Mouse (Mus musculus) gastrocnemius, postnatal 36 days (tissue): Measurements from ENCODE around the gene Lingo2. TPM values are rescaled to one million over a fixed set of nuclear protein-coding genes. Genes with fewer than 3 reads are reported as not detected.
"Not testable (repeated sequence)": the region's sequence is repeated elsewhere in the genome, so short reads cannot be mapped to it uniquely, and the experiment has no call there.

Experiments used
- DNase-seq, 2 experiments: peaks; one replicate each; pipeline ENCODE4 v3.0.0; 2022
- intact Hi-C: fragments of 180-260 bp; cut with DNase I; formaldehyde crosslinking; loops from one replicate; pipeline ENCODE4 v1.15.1; 2025
- microRNA-seq, 2 experiments: library from miRNA; unstranded; fragments of <30 nt; microRNA quantifications; one replicate each; pipeline ENCODE4 v1.2.0; 2021
- total RNA-seq, 2 experiments: library from RNA; stranded (reverse); gene quantifications; 2 replicates each; pipeline ENCODE4 v1.2.3; 2021

Lingo2 gene
- total RNA-seq, 2 experiments from 2014 or later = not detected

DNA sequence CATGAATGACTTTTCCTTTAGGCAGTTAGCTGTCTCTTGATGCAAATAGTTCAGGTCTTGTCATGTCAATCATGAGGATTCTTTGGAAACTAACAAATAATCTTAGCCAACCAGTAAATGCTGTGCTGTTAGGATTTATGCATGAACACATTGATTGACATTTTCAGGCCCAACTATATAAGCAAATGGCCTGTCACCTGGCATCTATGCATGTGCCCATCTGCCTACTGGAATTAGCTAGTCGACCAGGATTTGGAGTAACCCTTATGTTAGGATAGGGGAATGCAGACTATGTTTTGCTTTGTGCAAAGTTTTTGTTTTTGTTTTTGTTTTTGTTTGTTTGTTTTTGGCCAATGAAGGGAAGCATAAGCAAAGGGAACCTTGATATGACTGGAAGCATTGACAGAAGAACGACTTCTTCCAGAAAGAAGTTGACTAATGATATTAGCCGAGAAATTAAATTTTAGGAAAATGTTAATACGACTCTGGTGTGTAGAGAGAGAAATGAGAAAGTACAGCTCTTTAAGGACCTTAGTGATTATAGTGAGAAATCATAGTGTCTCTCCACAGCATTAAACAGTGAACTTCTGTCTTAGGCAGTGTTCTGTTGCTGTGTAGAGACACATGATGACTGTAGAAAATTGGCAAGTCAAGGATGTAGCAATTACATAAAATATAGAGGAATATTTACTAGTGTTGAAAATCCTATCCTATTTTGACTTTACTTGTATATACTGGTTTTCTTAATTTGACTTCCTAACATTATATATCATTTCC is 1257.0 kb downstream of the Lingo2 start:
- intact Hi-C loops = no loop called here
- no peak for DNase-seq

- DNase-seq = no peak
- intact Hi-C loops = no loop called here
Measured at GRCm38 (mm10) chr4:35690521-35690920, 1261.0 kb downstream of the Lingo2 start.

- intact Hi-C loops, DNase-seq: not testable (repeated sequence)
Measured at GRCm38 (mm10) chr4:35688498-35689240, 1262.9 kb downstream of the Lingo2 start.

Small RNA genes within 50 kb of the gene (microRNA-seq; reads per million reads assigned to microRNA genes)
- 0 reads per million in 2 experiments for gene Mir873a
- 0 reads per million in 2 experiments for gene Mir873b
- 0 reads per million in 2 experiments for gene Mir876
